Mouse (Mus musculus) Patski (cell line): ENCODE measurements around the gene Sectm1a. TPM values are rescaled to one million over a fixed set of nuclear protein-coding genes. Genes with fewer than 3 reads are reported as not detected.

Source experiments
- ATAC-seq: fragments of 100-300 bp; one replicate; pipeline ENCODE4 v1.8.0; 2021
- CTCF ChIA-PET: fragments of 350-600 bp; sonication (Branson Sonifier 250); formaldehyde crosslinking; loops from one replicate; lab custom pipeline; 2022; ENCODE audit warnings: inconsistent platforms; lab: Charles Lee
- POLR2A ChIA-PET: fragments of 350-600 bp; sonication (Branson Sonifier 250); formaldehyde crosslinking; loops from one replicate; lab custom pipeline; 2022; ENCODE audit warnings: antibody characterized with exemption, inconsistent platforms; lab: Charles Lee
- DNase-seq: peaks from one replicate; pipeline ENCODE4 v3.0.0-alpha.2; 2011; ENCODE audit warnings: low read depth, low spot score
- H3K27me3 ChIP-seq: fragments of 371-371 bp; one replicate; pipeline ENCODE4 v1.5.1; 2021
- CTCF ChIP-seq: fragments of 100-300 bp; IDR thresholded peaks from one replicate; pipeline ENCODE4 v1.5.1; 2021
- in situ Hi-C: fragments of 300-500 bp; cut with MboI; formaldehyde crosslinking; loops from 3 replicates; pipeline ENCODE4 v1.11.1; 2018; ENCODE audit warnings: low pct_unique_long_range_greater_than_20kb, mixed read lengths
- polyA plus RNA-seq: library from polyadenylated mRNA; unstranded; gene quantifications from one replicate; pipeline ENCODE4 v1.2.3, GENCODE M21; 2021

Sectm1a gene
- polyA plus RNA-seq, 1 experiment from 2014 or later = 0.13 TPM

DNA sequence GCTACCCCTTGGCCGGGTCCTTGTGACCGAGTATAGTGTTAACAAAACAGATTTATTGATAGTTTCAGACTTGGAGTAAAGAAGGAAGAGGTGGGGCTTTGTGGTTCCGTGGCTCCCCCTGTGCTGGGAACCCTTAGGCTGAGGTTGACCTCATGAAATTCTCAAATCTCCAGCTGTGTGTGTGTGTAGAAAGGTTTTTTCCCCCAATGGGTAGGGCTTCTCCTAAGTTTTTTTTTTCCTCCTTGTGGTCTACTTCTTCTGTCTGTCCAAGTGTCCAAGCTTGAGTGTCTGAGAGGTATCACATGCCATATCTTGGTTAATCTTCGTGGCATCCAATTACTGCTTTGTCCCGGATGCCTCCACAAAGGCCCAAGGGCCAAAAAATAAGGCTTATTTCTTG lies 47.9 kb downstream of the Sectm1a start:
- H3K27me3 ChIP-seq = peaks cover 34% of the 10 kb centered on the region
- CTCF ChIA-PET = interaction anchor here (1.5 kb wide), 1 partner anchor 8 kb away, joined by 4 read pairs; no protein-coding TSS in a partner anchor
- in situ Hi-C loops = no loop called here
- no peak for DNase-seq
- no peak for ATAC-seq
- TF ChIP-seq CTCF = no peak
- POLR2A ChIA-PET = no interaction called here

DNA sequence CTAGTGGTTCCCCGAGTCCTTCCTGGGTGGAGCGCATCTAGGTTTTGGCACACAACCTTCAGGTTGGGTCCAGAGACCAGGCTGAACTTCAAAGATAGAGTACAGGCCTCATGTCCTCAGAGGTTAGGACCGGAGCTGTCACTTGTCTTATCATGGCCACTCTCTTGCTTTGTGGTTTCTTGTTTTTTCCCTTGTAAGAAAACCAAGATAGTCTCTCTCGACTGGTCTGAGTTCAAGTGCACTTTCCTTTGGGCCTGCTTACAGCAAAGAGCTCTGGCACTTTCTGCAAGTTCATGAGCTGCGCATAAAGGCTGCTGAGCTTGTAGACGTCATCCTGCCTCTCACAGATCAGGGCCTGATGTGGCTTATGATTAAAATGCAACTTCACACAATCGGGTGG lies 53.8 kb downstream of the Sectm1a start:
- ChIA-PET POLR2A (interaction anchor here (0.7 kb wide), 1 partner anchor 894 kb away, joined by 3 read pairs; no protein-coding TSS in a partner anchor), CTCF (interaction anchor here (0.7 to 1.0 kb wide), 3 partner anchors 10 to 212 kb away, joined by 3 to 4 read pairs (median 3); no protein-coding TSS in a partner anchor)
- no peak for ATAC-seq
- peaks cover 17% of the 10 kb centered on the region for H3K27me3 ChIP-seq
- no peak for TF ChIP-seq CTCF
- in situ Hi-C loops = no loop called here
- DNase-seq = no peak

DNA sequence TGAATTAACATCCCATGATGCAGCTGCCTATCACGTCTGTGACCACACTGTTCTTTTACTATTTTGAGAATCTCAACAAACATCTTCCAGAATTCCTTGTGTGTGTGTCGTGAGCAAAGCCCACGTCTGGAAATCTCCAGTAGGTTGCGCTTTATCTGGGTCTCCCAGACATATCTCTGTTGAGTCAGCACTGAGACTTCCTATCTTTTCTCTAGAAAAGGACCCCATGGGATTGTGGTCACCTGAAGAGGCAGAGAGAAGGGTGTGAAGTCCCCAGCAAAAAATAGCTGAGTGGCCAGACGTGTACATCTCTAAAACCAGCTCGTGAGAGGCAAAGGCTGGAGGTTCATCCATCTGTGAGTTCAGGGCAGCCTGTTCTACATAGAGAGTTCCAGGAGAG lies 56.9 kb downstream of the Sectm1a start:
- ATAC-seq (no peak), DNase-seq (no peak)
- CTCF ChIA-PET = interaction anchor here (1.0 kb wide), 1 partner anchor 29 kb away, joined by 3 read pairs; no protein-coding TSS in a partner anchor
- POLR2A ChIA-PET = no interaction called here
- no peaks in the 10 kb centered on the region for H3K27me3 ChIP-seq
- in situ Hi-C loops = no loop called here
- no peak for TF ChIP-seq CTCF

DNA sequence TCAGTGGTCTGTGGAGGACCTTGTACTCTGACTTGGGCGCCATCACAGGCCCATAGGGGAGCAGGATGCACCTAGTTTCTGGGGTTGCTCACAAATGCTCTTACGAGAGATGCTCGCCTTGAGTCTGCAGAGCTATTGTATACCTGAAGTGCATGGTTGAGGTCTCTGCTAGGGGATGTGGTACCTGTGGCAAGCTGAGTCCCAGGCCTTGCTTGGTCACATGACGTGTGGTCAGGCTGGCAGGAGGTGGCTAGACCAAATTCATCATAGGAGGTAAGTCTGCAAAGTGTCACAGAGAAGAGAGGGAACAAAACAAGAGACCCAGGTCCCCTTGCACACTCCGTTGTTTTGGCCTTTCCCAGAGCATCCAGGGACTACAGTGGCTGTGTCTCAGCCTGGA lies 61.5 kb downstream of the Sectm1a start:
- no peak for TF ChIP-seq CTCF

DNA sequence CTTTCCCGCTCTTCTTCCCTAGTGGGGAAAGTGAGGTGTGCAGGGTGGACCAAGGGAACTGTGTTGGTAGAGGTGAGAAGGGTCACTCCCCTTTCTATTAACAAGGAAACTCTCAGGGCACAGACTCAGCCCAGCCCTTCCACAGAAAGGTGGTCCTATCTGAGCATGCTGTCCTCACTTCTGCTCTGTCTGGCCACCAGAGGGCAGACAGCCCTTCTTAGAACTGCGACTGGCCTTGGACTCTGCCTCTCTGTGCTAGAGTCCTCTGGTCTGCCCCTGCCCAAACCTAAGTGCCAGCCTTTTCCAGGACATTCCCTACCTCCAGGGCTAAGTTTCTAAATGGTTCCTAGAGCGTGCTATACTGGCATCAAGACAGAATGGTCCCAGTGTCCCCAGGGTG lies 63.3 kb downstream of the Sectm1a start:
- CTCF ChIA-PET = interaction anchor here (0.8 to 1.3 kb wide), 7 partner anchors 10 to 30 kb away, joined by 3 to 7 read pairs (median 3); no protein-coding TSS in a partner anchor

More for the DNA sequence above, 61.5 kb downstream of the Sectm1a start:
- ATAC-seq (no peak), DNase-seq (no peak)
- ChIA-PET POLR2A (interaction anchor here (0.6 kb wide), 1 partner anchor 22 kb away, joined by 4 read pairs; no protein-coding TSS in a partner anchor), CTCF (no interaction called here)
- peaks cover 3% of the 10 kb centered on the region for H3K27me3 ChIP-seq
- in situ Hi-C loops = no loop called here

More for the DNA sequence above, 63.3 kb downstream of the Sectm1a start:
- POLR2A ChIA-PET = no interaction called here
- in situ Hi-C loops = no loop called here
- DNase-seq (no peak), ATAC-seq (peak; percentile 58)
- H3K27me3 ChIP-seq = peaks cover 7% of the 10 kb centered on the region
- peak; percentile 81 for TF ChIP-seq CTCF

Other genes starting within 250 kb of the Sectm1a start
- 8.4 TPM for gene Ccdc57, start 148.3 kb downstream of the Sectm1a start, polyA plus RNA-seq
- 0.39 TPM for gene Slc16a3, start 132.7 kb downstream of the Sectm1a start, polyA plus RNA-seq
- gene Csnk1d, start 89.9 kb downstream of the Sectm1a start, polyA plus RNA-seq = 144 TPM
- not detected for gene Cd7, start 41.8 kb downstream of the Sectm1a start, polyA plus RNA-seq
- gene Sectm1b, start 17.7 kb downstream of the Sectm1a start, polyA plus RNA-seq = 1.9 TPM
- gene Tex19.2, start 37.5 kb upstream of the Sectm1a start, polyA plus RNA-seq = not detected
- not detected for gene Tex19.1, start 64.9 kb upstream of the Sectm1a start, polyA plus RNA-seq
- gene Uts2r, start 79.1 kb upstream of the Sectm1a start, polyA plus RNA-seq = not detected
- gene Hexdc, start 123.2 kb upstream of the Sectm1a start, polyA plus RNA-seq = 16.5 TPM
- 15.2 TPM for gene Ogfod3, start 123.5 kb upstream of the Sectm1a start, polyA plus RNA-seq
- 33.3 TPM for gene Cybc1, start 148.1 kb upstream of the Sectm1a start, polyA plus RNA-seq
- gene Narf, start 156.0 kb upstream of the Sectm1a start, polyA plus RNA-seq = 26.3 TPM
- gene Foxk2, start 178.8 kb upstream of the Sectm1a start, polyA plus RNA-seq = 50.5 TPM